Mouse (Mus musculus) granulocyte monocyte progenitor cell, adult 5-6 weeks (primary cell): ENCODE data around the gene Efr3b. TPM values are rescaled to one million over a fixed set of nuclear protein-coding genes. Genes with fewer than 3 reads are reported as not detected.
"Not testable (repeated sequence)": the region's sequence is repeated elsewhere in the genome, so short reads cannot be mapped to it uniquely, and the experiment has no call there.

Experiments
- ATAC-seq: replicated peaks from 2 replicates; pipeline ENCODE4 v1.8.0; 2016; ENCODE audit warnings: mild to moderate bottlenecking, moderate TSS enrichment, inconsistent platforms; ENCODE audit not compliant: poor library complexity, severe bottlenecking
- total RNA-seq, 2 experiments: library from RNA; stranded (forward) in 1 of 2; stranded (reverse) in 1 of 2; fragments of 200-712, 200-1000 nt in 1 of 2; fragments of >200 nt in 1 of 2; fragmentation: Nextera tagmentation in 1 of 2; gene quantifications; 2 replicates each; pipeline ENCODE4 v1.2.3; 2014 to 2017

The Efr3b gene
- total RNA-seq, 2 experiments from 2014 or later: 0.21 to 0.58 TPM

GRCm38 (mm10) chr12:3984446-3984845 is 54.3 kb downstream of the Efr3b start:
- no peak for ATAC-seq

- peak; percentile 31 for ATAC-seq
Observed at GRCm38 (mm10) chr12:3983736-3984135, 55.0 kb downstream of the Efr3b start.

- no peak for ATAC-seq
Observed at GRCm38 (mm10) chr12:3982257-3982656, 56.5 kb downstream of the Efr3b start.

GRCm38 (mm10) chr12:3981350-3982131 is 57.2 kb downstream of the Efr3b start:
- ATAC-seq: peak; percentile 96

- no peak for ATAC-seq
Observed at GRCm38 (mm10) chr12:3980991-3981349, 57.7 kb downstream of the Efr3b start.

GRCm38 (mm10) chr12:3973169-3973568 is 65.5 kb downstream of the Efr3b start:
- ATAC-seq: not testable (repeated sequence)

DNA sequence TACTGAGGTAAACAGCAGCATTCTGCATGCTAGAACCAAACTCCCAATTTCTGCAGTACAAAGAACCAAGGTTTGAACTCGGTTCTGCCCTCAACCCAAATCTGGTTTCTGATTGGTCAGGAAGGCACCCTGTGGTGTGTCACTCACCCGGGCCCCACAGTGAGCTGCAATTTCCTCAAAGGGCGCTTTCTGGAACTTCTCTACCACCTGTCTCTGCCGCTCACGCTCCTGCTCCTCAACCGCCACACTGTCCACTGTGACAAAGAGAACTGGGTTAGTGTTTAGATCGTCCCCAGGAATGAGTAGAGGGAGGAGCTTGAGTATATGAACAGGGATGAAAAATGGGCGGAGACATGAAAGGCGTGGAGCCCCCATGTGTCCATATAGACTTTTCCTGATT is 70.3 kb downstream of the Efr3b start:
- peak; percentile 42 for ATAC-seq

DNA sequence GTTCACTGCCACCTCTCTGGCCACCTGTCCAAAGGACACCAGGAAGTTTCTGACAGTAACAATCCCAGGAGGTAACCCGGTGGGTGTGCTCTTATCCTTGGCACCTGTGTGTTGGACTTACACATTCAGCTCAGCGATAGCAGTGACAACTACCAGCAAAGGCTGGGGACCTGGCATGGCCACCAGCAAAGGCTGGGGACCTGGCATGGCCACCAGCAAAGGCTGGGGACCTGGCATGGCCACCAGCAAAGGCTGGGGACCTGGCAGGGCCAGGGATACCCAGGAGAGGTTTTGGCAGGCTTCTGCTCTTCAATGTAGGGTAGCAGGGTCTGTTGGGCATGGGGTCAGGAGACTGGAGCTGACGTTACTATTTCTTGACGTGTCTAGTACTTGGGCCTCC is 71.5 kb downstream of the Efr3b start:
- ATAC-seq: no peak

GRCm38 (mm10) chr12:3960553-3960952 is 78.2 kb downstream of the Efr3b start:
- no peak for ATAC-seq

DNA sequence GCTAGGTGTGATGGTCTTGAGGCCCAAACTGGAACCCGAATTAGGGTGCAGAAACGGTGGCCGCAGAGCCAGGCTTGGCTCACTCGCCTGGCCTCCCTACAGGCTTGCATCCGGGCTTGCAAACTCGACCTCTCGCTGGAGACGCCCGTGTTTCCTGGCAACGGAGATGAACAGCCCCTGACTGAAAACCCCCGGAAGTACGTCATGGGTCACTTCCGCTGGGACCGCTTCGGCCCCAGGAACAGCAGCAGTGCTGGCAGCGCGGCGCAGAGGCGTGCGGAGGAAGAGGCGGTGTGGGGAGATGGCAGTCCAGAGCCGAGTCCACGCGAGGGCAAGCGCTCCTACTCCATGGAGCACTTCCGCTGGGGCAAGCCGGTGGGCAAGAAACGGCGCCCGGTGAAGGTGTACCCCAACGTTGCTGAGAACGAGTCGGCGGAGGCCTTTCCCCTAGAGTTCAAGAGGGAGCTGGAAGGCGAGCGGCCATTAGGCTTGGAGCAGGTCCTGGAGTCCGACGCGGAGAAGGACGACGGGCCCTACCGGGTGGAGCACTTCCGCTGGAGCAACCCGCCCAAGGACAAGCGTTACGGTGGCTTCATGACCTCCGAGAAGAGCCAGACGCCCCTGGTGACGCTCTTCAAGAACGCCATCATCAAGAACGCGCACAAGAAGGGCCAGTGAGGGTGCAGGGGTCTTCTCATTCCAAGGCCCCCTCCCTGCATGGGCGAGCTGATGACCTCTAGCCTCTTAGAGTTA is 78.7 kb downstream of the Efr3b start:
- peak; percentile 95 for ATAC-seq

DNA sequence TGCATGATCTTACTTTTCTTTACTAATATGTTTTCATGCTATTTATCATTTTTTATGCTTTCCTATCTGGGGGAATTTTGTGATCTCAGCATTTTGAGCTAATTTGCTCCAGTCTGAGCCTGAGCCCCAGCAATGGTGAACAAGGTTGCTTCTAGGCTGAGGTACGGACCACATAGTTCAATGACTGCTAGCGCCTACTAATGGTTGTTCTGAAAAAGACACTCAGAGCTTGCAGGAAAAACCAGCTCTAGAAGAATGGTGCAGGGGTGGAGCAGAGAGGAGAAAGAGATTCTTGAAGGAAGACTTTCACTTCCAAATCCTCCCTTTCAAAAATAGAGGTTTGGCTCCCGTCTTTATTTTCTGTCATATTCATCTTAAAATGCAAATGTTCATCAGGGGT is 82.4 kb downstream of the Efr3b start:
- no peak for ATAC-seq

GRCm38 (mm10) chr12:3955371-3955770 is 83.3 kb downstream of the Efr3b start:
- no peak for ATAC-seq

- no peak for ATAC-seq
Observed at GRCm38 (mm10) chr12:3954651-3955050, 84.1 kb downstream of the Efr3b start, which contains the start of gene Pomc. TSS of gene Pomc (plus strand) at chr12:3954951.

GRCm38 (mm10) chr12:3947503-3947902 is 91.2 kb downstream of the Efr3b start:
- ATAC-seq: no peak

DNA sequence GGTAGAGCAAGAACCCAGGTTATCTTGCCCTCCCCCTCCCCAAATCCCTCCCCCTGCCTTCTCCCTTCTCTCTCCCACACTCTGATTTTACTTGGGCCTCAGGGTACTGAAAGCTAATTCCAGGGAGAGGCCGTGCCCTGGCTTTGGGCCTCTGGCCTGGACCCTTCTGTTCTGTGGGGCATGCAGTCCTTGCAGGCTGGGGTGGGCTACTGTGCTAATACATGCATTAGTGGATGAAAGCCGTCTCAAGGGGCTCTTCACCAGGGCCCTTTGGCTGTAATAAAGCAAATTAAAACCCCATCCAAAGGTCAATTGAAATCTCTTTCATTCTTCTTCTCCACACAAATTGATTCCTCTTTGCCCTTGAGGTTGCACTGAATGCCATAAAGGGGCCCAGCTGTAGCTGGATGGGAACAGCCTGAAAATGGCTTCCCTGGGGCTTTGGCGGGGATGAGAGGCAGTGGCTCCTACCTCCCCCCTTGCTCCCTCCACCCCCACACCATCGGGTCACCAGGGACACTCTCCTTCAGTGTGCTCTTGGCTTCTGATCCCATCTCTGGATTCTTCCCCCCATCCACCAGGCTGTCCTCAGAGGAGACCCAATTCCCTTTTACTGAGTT is 94.2 kb downstream of the Efr3b start:
- no peak for ATAC-seq

DNA sequence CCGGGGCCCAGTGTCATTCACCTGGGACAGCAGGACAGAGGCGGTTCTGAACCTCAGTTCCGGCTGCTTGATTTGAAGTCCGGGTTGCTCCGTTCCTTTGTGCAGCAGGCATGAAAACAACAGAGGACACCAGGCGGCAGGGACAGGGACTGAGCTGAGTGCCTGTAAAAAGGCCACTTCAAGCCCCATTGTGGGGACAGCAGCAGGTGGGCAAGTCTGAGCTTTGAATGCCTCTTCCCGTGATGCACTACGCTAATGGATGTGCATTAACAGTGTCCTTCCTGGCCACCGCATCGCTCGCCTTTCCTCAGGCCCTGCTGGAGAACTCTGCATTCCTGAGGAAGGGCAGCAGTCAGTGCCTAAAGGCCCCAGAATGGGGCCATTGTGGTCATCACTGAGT is 96.7 kb downstream of the Efr3b start:
- no peak for ATAC-seq

DNA sequence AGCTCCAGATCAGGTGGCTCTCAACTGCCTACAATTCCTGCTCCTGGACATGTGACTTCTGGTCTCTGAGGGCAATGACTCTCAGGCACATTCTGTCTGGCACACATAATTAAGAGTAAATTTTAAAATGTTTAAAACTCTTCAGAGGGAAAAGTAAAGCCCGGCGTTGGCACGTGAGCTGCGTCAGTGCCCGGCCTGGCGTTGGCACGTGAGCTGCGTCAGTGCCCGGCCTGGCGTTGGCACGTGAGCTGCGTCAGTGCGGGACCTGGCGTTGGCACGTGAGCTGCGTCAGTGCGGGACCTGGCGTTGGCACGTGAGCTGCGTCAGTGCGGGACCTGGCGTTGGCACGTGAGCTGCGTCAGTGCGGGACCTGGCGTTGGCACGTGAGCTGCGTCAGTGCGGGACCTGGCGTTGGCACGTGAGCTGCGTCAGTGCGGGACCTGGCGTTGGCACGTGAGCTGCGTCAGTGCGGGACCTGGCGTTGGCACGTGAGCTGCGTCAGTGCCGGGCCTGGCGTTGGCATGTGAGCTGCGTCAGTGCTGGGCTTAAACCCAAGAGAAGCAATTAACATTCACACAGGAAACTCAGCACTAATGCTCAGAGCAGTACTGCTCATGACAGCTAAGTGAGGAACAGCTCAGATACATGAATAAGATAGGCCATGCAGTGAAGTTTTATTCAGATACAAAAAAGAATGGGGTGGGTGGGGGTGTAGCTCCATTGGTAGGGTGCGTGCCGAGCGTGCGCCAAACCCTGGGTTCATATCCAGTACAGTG is 108.4 kb downstream of the Efr3b start:
- ATAC-seq: not testable (repeated sequence)

- no peak for ATAC-seq
Observed at GRCm38 (mm10) chr12:3928841-3929240, 109.9 kb downstream of the Efr3b start.

DNA sequence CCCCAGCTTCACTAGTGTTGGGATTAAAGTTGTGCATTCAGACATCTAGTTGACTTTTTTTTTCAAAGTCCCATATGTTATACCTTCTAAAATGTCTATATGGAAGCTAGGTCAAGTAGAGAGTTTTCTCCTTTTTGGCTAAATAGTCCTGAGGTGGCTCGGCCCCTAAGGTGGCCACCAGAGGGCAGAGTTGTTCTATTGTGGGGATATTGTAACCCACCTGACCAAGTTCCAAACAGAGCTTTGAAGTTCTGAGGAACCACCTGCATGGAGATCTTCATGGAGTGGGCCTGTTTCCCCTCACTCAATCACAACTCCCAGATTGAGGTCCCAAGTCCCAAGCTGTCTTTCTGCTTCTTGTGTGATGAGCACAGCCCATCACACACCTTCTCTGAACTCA is 112.6 kb downstream of the Efr3b start:
- ATAC-seq: peak; percentile 79

- ATAC-seq: no peak
Observed at GRCm38 (mm10) chr12:3919423-3919822, 119.3 kb downstream of the Efr3b start.
